Mouse (Mus musculus): ENCODE results near the gene Adamts6.

Gene Adamts6

GRCm38 (mm10) chr13:104516766-104517364 lies 229.2 kb downstream of the Adamts6 start:
- no peak for DNase-seq (ENCODE audit: low spot score)

- no peak for DNase-seq (ENCODE audit: low spot score)
Measured at GRCm38 (mm10) chr13:104517638-104518311, 230.1 kb downstream of the Adamts6 start.

GRCm38 (mm10) chr13:104518312-104519005 lies 230.8 kb downstream of the Adamts6 start:
- no peak for DNase-seq (ENCODE audit: low spot score)

- no peak for DNase-seq (ENCODE audit: low spot score)
Measured at GRCm38 (mm10) chr13:104519006-104519695, 231.5 kb downstream of the Adamts6 start.

GRCm38 (mm10) chr13:104519981-104520380 lies 232.3 kb downstream of the Adamts6 start:
- no peak for DNase-seq (ENCODE audit: low spot score)

- no peak for DNase-seq (ENCODE audit: low spot score)
Measured at GRCm38 (mm10) chr13:104520461-104520860, 232.8 kb downstream of the Adamts6 start.

- DNase-seq (ENCODE audit: low spot score): no peak
Measured at GRCm38 (mm10) chr13:104521532-104521931, 233.9 kb downstream of the Adamts6 start.

- DNase-seq (ENCODE audit: low spot score): no peak
Measured at GRCm38 (mm10) chr13:104525656-104526055, 238.0 kb downstream of the Adamts6 start.

- no peak for DNase-seq (ENCODE audit: low spot score)
Measured at GRCm38 (mm10) chr13:104529238-104529637, 241.6 kb downstream of the Adamts6 start.

GRCm38 (mm10) chr13:104531841-104532240 lies 244.2 kb downstream of the Adamts6 start:
- DNase-seq (ENCODE audit: low spot score): no peak

- no peak for DNase-seq (ENCODE audit: low spot score)
Measured at GRCm38 (mm10) chr13:104532723-104533122, 245.1 kb downstream of the Adamts6 start.

GRCm38 (mm10) chr13:104533806-104534495 lies 246.3 kb downstream of the Adamts6 start:
- no peak for DNase-seq (ENCODE audit: low spot score)

- no peak for DNase-seq (ENCODE audit: low spot score)
Measured at GRCm38 (mm10) chr13:104540861-104541398, 253.3 kb downstream of the Adamts6 start.

GRCm38 (mm10) chr13:104542123-104542758 lies 254.6 kb downstream of the Adamts6 start:
- DNase-seq (ENCODE audit: low spot score): no peak

GRCm38 (mm10) chr13:104542759-104543141 lies 255.1 kb downstream of the Adamts6 start:
- DNase-seq (ENCODE audit: low spot score): no peak

Measured in c-Kit-positive CD71-positive TER-119-positive erythroid progenitor cells, embryonic 14.5 days (primary cell).